Mouse (Mus musculus): ENCODE measurements around the gene Gdap1l1. TPM values are rescaled to one million over a fixed set of nuclear protein-coding genes. Genes with fewer than 3 reads are reported as not detected.

The Gdap1l1 gene
- total RNA-seq, 4 experiments from 2014 or later = not detected

- no peak for DNase-seq (ENCODE audit: low spot score)
Measured at GRCm38 (mm10) chr2:163463251-163463769, 25.0 kb downstream of the Gdap1l1 start.

DNA sequence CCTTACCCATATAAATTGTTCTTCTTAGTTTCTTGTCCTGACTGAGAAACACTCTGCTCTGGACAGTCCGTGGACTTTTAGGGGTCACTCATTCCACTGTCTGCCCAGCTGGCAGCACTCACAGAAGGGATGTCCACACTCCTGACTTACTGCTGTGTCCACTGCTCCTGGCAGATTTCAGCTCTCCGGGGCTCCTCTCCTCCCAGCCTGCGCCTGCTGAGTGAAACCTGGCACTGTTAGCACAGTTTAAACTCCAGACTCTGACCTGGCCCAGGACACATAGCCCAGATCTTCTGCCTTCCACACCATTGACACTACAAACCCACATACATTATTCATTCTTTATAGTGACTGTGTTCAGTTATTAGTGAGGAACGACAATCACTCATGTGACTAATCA is 25.7 kb downstream of the Gdap1l1 start:
- DNase-seq (ENCODE audit: low spot score) = no peak

DNA sequence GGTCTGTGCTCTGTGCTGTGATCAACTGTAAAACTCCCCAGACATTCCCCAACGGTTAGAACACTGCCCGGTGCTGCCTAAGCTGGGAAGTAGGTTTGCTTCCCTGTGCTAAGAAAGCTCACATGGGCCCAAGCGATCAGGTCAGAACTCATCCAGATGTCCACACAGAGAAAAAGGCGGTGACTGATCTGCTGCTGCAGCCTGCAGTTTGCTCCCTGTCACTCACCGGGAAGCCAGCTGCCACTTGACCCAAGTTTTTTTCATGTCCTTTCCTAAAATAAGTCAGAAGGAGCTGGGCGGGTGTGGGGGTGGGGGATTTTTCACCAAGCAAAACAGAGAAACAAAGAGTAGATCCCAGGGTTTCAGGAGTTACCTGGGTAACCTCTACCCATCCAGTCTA is 26.3 kb downstream of the Gdap1l1 start:
- DNase-seq (ENCODE audit: low spot score) = peak; percentile 31

- no peak for DNase-seq (ENCODE audit: low spot score)
Measured at GRCm38 (mm10) chr2:163466771-163467170, 28.5 kb downstream of the Gdap1l1 start.

DNA sequence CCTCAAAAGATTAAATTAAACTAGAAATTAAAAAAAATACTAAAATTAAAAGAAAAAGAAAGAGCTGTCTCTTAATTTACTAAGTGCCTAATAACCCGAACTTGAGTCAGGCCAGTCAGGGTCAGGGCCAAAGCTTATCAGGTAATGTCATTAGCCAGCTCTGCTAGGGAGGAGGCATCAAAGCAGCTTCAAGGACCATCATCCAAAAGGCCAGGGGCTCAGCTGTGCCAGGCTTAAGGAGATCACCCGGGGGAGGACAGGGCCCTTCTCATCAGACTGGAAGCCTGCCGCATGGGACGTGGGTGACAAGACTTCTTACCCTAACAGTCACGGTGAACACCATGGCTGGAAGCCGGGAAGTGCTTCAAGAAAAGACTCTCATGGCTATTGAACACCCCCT is 29.3 kb downstream of the Gdap1l1 start:
- DNase-seq (ENCODE audit: low spot score) = no peak

DNA sequence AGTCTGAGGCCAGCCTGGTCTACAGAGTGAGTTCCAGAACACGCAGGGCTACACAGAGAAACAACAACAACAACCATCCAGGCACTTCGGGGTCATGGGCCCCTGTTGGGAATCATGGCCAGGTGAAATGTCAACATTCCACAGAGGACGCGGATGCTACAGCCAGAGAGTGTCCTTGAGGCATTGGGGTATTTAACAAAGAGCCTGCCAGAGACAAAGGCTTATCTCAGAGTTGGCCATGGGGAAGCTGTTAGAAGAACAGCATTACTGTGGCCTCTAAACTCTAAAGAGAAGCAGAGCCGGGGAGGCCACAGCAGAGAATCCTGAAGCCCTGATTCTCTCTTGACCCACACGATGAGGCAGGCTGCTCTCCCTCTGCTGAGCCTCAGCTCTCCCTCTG is 30.6 kb downstream of the Gdap1l1 start:
- DNase-seq (ENCODE audit: low spot score) = no peak

DNA sequence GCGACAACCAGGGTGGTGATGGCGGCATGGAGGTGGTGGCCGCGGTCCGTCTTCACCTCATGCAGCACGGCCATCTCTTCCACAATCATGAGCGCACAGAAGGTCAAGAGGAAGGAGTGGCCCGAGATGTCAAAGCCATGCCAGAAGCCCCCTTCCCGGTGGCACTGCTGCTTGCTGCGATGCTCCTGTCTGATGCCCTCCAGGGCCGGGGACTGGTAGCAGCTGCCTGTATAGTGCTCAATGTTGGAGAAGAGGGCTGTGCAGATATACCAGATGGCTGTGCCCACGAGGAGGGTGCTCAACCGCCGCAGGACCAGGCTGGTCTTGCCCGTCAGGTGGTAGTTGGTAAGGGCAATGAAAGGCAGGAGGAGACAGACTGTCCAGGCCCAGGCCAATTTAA is 31.4 kb downstream of the Gdap1l1 start:
- no peak for DNase-seq (ENCODE audit: low spot score)

GRCm38 (mm10) chr2:163471136-163471535 is 32.9 kb downstream of the Gdap1l1 start:
- peak; percentile 70 for DNase-seq (ENCODE audit: low spot score)

- DNase-seq (ENCODE audit: low spot score) = peak; percentile 28
Measured at GRCm38 (mm10) chr2:163471710-163472465, 33.6 kb downstream of the Gdap1l1 start.

DNA sequence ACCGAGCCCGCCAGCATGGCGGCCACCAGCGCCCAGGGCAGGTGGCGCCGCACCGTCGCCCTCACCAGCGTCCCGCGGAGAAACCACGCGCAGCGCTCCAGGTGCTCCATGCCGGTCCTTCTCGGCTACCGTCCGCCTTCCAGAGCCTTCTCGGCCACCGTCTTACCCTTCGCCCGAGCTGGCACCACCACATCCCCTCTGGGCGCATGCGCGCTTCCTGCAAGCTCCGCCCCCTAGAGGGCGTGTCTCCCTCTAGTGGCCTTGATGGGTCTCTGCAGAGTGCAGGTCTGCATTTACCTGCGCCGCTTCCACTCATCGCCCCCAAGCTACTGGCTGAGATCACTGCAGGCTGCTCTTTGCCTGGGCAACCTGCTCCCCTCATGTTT is 34.2 kb downstream of the Gdap1l1 start, which contains the start of gene Fitm2:
Gene Fitm2, minus strand, starts transcription at position 164 of the 386 bp plus-strand sequence.
- DNase-seq (ENCODE audit: low spot score) = peak; percentile 93

GRCm38 (mm10) chr2:163480191-163480825 is 42.0 kb downstream of the Gdap1l1 start:
- DNase-seq (ENCODE audit: low spot score) = no peak

DNA sequence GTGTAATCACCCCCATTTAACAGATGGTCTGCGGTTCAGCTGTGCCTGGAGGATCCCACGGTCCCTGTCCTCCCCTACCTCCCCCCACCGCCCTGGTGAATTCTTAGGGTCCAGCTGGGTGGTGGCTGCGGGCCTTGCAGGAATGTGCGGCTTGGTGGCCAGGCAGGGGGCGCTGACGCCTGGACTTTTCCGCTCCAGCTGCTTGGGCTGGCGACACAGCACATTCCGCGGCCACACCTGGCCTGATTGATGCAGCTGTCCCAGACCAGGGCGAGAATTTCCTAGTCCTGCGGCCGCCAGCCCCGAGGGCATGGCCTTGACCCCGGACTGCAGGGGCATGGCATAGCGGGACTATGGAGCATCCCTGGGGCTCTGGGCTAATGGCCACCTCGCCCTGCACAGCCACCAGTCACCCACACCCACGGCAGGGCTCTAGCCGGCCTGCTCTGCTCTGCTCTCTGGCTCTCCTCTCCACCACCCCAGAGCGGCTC is 43.3 kb downstream of the Gdap1l1 start:
- no peak for DNase-seq (ENCODE audit: low spot score)

DNA sequence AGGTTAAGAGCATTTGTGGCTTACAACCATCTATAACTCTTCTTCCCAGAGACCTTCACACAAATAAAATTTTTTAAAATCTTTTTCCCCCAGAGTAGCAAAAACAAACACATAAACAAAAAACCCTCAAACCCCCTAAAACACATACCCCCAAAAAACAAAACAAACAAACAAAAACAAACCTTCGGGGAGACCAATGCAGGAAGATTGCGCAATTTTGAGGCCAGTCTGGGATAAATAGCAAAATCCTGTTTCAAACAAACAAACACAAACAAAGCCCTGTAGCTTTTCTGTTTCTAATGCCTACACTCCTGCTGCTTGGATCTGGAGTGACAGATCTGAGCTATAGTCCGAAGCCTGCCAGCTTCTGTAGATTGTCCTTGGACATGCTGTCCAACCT is 49.1 kb downstream of the Gdap1l1 start:
- no peak for DNase-seq (ENCODE audit: low spot score)

GRCm38 (mm10) chr2:163489725-163490291 is 51.5 kb downstream of the Gdap1l1 start:
- DNase-seq (ENCODE audit: low spot score) = no peak

- DNase-seq (ENCODE audit: low spot score) = no peak
Measured at GRCm38 (mm10) chr2:163490656-163491055, 52.4 kb downstream of the Gdap1l1 start.

GRCm38 (mm10) chr2:163491351-163491750 is 53.1 kb downstream of the Gdap1l1 start:
- DNase-seq (ENCODE audit: low spot score) = no peak

- no peak for DNase-seq (ENCODE audit: low spot score)
Measured at GRCm38 (mm10) chr2:163492018-163492417, 53.7 kb downstream of the Gdap1l1 start, which contains the start of gene R3hdml. R3hdml (plus strand) TSS chr2:163492318.

- no peak for DNase-seq (ENCODE audit: low spot score)
Measured at GRCm38 (mm10) chr2:163493031-163493430, 54.8 kb downstream of the Gdap1l1 start.

DNA sequence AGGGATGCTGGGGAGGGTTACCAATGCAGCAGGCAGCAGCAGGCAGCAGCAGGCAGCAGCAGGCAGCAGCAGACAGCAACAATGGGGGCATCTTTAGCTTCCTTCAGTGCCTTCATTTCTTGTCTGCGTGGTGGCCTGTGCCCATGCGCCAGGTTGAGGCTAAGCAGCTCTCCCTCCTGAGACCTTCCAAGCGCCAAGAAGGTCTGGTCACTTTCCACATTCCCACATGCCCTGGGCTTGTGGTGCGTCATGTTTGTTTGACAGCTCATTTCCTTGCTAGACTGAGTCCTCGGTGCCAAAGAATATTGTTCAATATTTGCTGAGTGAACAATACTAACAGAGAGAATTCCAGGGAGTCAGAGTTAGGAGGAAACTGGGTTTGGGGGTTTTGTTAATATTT is 55.7 kb downstream of the Gdap1l1 start:
- no peak for DNase-seq (ENCODE audit: low spot score)

DNA sequence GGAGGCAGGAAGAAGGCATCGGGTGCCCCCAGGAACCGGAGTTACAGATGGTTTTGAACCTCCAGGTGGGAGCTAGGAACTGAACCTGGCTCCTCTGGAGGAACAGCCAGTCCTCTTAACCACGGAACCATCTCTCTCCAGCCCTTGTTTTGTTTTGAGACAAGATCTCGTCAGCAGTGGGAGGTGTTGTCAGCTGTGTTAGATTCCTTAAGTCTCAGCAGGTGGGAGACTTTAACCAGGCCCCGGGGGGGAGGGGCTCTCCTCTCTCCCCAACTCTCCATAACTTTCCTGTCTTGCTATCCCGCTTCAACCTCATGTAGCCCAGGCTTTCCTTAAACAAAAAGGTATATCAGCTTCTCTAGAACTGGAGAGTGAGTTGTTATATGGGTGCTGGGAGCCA is 56.2 kb downstream of the Gdap1l1 start:
- DNase-seq (ENCODE audit: low spot score) = no peak

GRCm38 (mm10) chr2:163502219-163502618 is 63.9 kb downstream of the Gdap1l1 start:
- peak; percentile 16 for DNase-seq (ENCODE audit: low spot score)

DNA sequence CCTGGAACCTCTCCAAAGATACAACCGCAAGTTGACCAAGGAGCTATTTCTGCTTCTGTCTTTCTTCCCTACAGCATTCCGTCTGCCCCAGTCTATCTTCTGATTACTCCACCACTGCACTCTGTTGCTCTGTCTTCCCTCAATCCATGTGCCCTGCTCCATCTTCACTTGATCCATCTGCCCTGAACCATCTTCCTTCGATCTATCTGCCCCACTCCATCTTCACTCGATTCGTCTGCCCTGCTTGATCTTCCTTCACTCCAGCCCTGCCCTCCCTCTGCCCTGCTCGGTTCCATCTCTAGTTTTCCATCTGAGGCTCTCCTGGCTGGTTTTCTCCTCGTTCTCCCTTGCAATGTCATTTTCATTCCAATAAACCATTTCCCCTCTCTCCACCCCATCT is 64.9 kb downstream of the Gdap1l1 start:
- no peak for DNase-seq (ENCODE audit: low spot score)

All from heart, adult 8-10 months (tissue).